Mouse (Mus musculus): Measurements from ENCODE around the gene Slc10a7.

- TF ChIP-seq POLR2A (IDR thresholded peaks at IDR 0.05; ENCODE audit: borderline replicate concordance, control insufficient read depth, low read depth, low read length) (no peak), CTCF (IDR thresholded peaks at IDR 0.05; ENCODE audit: control insufficient read depth, insufficient read depth, low read length) (no peak)
Measured at GRCm38 (mm10) chr8:78624738-78625442, 115.7 kb downstream of the Slc10a7 start.
